Mouse (Mus musculus) liver, adult (tissue): ENCODE data around the gene Lrrc38.

Experiments
- GATA4 ChIP-seq: IDR thresholded peaks from 2 replicates; pipeline ENCODE4 v1.6.1; 2014; ENCODE audit warnings: mild to moderate bottlenecking, low read length; ENCODE audit not compliant: insufficient replicate concordance

Lrrc38 gene

DNA sequence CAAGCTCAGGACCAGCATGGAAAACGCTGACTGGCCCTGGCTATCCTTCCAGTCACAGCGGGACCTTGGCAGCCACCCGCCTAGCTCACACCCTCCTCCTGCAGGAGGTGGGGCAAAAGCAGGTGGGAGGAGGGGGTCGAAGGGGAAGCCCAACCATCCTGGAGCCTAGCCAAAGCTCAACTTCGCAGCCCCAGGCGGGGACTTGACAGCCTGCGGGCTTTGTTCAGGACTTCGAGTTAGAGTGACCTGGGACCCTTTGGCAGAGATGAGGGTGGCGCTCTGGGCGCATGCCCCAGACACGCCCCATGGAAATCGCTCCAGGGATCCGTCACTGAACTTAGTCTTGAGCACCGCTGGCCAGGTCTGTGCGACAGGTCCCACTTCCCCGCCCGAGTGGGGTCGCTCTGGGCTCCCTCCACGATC is at the start of gene Lrrc38:
Gene Lrrc38 (plus strand): TSS at position 274 of the 423 bp plus-strand sequence.
- TF ChIP-seq GATA4, result no peak

DNA sequence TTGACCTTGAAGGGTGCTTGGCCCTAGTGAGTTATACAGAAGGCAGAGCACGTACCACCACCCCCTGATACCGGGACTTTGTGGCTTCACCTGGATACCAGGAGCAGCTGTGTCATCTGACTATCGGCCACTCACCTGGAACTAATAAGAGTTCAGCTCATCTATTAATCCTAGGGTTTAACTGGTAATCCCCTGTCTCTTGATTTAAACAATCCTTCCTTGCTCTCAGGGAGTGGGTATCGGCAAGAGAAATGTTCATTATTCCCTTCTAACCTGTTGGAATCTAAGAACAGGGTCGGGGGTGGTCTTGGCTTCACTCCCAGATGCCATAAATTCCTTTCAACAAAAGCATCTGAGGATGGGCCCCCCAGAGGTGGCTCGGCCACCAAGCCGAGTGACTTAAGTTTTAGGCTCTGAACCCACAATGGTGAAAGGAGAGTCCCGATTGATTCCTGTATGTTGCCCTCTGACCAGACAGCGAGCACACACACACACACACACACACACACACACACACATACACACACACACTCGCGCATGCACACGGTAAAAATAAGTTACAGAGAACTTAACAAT is 49.4 kb upstream of the Lrrc38 start:
- no peak for TF ChIP-seq GATA4

DNA sequence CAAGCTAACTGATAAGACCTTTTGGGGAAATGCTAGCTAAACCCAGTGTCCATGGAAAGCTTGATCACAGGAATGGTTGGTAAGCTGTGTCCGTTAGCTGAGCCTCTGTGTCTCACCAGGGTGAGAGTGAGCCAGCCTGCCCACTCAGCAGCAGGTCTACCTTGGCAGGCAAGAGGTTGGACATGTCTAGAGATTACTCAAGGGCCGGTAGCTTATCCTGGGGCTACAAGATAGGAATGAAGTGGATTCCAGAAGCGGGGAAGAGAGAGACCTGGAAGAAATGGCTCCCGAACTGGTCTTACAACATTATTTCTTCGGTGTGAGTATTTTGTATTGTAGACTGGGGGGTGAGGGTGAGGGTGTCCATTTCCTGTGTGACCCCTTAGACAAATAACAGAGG is 48.5 kb upstream of the Lrrc38 start:
- TF ChIP-seq GATA4, result no peak

DNA sequence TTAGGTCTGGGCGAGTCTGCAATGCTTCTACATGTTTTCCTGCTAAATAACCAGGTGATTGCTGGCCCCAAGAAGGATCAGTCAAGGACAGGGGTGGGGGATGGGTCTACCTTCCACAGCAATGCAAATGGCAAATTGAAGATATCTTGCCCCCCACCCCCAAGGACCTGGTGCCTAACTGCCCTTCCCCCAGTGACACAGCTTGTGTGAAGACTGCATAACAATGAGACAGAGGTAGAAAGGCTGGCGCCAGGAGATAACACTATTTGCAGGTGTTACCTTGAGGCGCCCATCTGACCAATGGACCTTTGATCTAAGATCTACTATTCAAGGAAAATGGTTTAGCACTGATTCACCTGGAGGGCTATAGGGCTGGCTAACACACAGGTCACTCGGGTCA is 47.7 kb upstream of the Lrrc38 start:
- no peak for TF ChIP-seq GATA4

DNA sequence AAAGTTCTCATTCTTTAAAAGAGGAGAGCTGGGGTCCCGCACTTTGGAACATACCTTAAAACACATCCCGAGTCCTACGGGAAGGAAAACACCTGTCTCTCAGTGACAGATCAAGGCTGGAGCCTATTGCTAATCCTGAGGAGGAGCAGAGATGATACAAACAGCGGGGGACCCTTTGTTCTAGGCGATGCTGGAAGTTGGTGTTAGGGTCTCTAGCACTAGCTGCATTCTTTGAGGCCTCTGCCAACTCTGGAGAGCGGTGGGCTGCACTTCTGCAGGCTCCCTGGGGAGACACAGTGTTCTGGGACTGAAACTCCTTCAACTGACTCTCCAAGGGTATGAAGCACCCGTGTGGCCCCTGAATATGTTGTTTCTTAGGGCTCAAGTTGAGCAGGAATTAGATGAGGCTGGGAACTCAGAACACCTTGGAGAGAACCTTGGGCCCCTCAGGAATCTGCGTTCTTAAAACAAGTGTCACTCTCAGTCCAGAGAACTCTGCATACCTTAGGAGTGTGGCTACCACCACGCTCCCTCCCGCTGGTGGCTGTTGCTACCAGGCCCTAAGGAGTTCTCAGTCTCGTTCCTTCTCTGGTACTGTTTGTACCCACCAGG is 47.2 kb upstream of the Lrrc38 start:
- no peak for TF ChIP-seq GATA4

DNA sequence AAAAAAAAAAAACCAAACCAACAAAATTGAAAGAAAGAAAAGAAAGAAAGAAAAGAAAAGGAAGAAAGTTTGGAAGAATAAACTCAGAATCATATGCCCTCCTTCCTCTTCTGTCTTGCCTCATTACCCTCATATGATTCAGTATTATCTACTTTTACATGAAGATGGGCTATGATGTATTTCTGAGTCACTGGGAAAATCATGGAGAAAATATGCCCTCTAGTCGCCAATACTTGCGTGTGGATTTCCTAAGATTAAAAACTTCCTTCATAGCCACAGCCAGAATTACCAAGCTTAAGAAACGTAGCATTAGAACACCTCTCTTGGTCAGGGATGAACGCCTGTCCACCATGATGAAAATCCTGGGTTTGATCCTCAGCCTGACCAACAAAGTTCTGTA is 44.5 kb upstream of the Lrrc38 start:
- TF ChIP-seq GATA4, result no peak

DNA sequence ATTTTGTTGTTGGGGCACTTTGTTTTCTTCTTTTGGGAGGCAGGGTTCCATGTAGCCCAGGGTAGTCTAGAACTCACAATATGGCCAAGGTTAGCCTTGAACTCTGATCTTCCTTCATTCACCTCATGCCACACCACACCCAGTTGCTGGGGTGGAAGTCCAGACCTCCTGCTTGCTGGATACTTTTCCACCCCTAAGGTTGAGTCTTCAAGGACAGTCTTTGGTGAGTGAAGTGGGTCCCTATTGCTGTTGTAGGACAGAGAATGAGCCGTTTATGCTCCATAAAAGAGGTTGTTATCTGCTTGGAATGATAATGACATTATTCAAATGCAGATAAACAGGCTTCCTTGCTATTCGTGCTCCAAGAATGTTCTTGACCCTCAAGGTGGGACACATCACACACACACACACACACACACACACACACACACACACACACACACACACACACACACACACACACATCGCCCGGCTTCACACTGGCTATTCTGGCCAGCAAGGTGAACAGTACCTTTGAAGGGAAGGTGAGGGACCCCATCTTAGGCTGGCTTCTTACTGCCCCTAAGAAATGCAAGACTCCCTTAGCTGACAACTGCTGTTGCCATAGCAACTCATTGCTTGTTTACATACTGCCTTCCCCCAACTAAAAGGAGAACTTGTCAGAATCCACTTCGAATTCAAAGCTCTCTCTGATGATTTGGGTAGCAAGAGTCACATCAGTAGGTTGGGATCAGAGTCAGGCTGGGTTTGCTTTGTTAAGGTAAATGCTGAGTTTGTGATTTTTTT is 43.4 kb upstream of the Lrrc38 start:
- TF ChIP-seq GATA4, result no peak

DNA sequence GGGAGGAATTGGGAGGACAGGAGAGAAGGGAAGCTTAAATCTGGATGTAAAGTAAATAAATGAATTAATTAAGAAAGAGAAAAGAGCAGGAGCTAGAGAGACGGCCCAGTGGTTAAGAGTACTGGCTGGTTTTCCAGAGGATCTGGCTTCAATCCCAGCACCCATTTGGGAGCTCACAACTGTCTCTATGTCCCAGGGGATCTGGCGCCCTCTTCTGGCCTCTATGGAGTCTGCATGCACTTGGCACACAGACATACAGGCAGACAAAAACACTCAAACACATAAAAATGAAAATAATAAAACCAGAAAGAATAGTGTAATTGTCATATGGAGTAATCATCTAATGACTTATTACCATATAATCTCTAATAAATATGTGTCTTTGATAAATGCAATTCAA is 38.2 kb upstream of the Lrrc38 start:
- no peak for TF ChIP-seq GATA4

DNA sequence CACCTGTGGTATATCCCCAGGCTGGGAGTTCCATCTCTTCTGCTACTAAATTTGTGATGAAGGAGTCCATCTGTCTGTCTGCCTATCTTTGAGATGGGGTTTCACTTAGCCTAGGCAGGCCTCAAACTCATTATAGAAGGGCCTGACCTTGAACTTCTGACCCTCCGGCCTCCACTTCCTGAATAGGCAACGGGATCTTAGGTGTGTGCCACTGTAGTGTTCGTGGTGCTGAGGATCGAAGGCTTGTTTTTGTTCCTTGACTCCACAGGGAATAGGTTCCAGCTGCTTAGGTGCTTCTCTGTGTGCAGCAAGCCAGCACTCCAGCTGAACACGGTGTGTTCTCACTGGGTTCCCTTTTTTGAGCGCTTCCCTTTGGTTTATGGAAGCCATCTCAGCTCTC is 36.3 kb upstream of the Lrrc38 start:
- no peak for TF ChIP-seq GATA4

DNA sequence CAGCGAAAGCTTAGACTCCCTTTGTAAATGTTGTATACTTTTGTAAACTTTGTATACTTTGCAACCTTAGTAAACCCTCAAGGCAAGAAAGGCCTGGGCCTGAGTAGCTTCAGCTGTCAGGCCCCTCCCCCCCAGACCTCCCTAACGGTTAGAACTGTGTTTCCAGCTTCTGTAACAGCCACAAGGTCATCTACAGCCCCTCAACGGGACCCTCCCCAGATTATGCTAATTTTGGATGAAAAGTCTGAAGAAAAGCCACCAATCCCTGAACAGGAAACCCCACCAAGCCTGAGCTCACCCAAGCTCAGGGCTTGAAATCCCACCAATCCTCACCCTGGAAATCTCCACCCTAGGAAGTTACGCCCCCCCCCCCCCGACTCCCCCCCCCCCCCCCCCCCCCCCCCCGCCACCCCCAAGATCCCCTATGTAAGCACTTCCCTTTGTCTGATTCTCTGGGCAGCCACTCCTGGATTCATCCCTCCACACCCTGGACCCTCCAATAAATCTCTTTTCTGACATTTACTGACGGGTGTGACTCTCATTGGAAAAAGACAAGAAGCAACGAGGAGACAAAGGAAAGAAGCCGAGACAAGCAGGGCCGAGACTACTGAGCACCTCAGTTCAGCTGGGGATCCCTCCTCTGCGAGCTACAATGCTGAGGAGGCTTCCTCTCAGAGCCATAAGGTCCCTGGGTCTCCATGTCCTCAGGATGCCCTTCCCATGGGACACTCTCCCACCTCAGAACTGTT is 25.2 kb upstream of the Lrrc38 start:
- TF ChIP-seq GATA4, result no peak

DNA sequence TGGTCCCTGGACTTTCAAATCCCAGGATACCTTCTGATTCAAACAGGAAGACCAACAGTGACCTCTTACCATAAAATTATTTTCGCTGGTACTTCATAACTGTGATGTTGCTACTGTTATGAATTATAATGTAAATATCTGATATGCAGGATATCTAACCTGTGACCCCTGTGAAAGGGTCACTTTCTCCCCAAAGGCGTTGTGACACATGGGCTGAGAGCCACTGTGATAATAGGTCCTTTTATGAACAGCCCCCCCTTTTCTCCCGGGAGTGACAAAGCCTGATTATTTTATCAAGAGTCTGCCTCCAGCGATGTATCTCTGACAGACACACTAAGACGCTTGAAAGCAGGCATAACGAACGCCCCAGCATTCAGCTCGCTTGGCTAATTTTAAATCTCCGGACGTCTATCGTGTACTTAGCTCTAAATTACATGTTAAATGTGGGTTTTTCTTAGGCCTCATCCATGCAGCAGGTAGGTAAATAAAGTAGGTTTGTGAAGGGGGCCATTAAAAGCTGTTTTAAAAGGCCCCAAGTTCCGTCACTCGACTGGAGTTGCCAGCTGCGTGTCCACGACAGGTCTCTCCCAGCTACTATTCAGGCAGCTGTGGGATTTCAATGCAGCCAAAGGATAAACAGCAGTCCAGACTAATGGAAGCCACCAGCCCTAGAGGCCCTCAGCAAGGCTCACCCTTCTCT is 24.5 kb upstream of the Lrrc38 start:
- TF ChIP-seq GATA4, result no peak

DNA sequence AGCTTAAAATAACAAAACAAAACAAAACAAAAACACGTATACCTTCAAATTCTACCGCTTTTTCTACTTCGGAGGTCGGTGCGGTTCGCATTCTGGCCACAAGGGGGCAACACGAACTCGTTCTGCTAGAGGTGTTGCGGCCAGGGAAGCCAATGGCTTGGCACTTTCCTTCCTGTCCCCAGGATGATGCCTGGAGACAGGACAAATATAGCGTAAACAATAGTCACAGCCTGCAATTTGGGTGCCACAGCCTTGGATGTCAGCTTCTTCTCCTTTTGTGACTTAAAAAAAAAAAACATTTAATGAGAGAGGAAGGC is 24.0 kb upstream of the Lrrc38 start:
- no peak for TF ChIP-seq GATA4

DNA sequence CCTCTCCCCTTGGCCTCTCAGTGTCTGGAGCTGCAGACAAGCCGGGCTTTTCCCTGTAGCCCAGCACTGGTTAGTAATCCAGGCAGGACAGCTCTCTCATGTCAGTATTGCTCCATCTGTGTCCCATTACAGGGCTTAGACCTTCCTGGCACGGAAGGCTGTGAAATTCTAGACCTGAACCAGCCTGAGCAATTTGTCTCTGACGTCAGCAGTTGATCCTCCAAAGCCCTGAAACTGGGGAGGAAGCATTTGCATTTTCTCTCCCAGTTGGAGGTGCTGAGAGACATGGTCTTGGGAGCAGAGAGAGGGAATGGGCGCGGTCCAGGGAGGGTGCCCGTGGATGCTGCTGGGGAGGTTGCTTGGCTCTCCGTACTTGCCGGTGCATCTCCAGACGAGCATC is 19.0 kb upstream of the Lrrc38 start:
- no peak for TF ChIP-seq GATA4

DNA sequence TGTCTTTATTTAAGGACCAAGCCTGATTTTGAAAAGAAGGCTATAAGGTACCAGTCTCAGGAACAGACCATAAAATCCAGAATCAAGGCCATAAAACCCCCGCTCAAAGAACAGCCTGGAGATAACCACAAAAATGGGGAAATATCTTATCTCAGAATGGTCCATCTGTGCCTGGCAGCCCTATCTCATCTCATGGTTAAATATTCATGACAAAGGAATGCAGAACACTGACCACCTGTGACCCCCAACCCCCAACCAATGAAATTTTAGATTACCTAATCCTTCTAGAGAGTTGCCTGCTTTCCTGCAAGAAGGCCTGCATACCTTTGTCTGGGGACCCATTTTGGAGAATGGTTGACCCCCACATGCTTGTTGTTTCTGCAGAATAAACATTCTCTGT is 17.8 kb upstream of the Lrrc38 start:
- TF ChIP-seq GATA4, result no peak

DNA sequence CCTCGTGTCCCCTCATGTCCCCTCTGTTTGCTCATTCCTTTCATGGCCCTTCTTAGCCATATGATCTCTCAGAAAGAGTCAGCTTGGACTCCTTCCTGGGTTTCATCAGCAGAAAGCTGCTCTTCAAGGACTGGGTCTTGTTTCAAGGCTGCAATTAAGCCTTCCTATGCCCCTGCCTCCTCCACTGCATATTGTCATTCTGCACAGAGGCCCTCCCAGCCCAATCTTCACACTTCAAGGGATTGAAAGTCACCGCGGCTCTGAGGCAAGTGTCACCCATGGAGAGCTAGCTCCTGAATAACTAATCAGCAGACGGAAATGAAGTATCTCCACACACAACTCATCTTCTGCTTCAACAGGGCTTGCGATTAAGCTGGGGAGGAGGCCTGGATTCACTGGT is 15.4 kb upstream of the Lrrc38 start:
- no peak for TF ChIP-seq GATA4
